Mouse (Mus musculus) induced T-regulatory cell, adult 2 months (primary cell): ENCODE data around the gene Xpo1.

ENCODE experiments used
- DNase-seq: peaks from one replicate; pipeline ENCODE4 v3.0.0-alpha.2; 2012; ENCODE audit warnings: low read depth

Xpo1 gene

GRCm38 (mm10) chr11:23299910-23300309, 44.1 kb downstream of the Xpo1 start:
- DNase-seq, result no peak

GRCm38 (mm10) chr11:23303126-23303525, 47.3 kb downstream of the Xpo1 start:
- no peak for DNase-seq

GRCm38 (mm10) chr11:23305101-23305672, 49.3 kb downstream of the Xpo1 start:
- DNase-seq, result peak; percentile 44

- peak; percentile 97 for DNase-seq
Measured at GRCm38 (mm10) chr11:23305673-23306608, 50.1 kb downstream of the Xpo1 start.

- peak; percentile 81 for DNase-seq
Measured at GRCm38 (mm10) chr11:23306764-23307565, 51.1 kb downstream of the Xpo1 start, which contains the start of gene Usp34. TSS of gene Usp34 (plus strand) at chr11:23306895.

GRCm38 (mm10) chr11:23307566-23307920, 51.7 kb downstream of the Xpo1 start:
- DNase-seq, result no peak

- DNase-seq, result no peak
Measured at GRCm38 (mm10) chr11:23313496-23313895, 57.7 kb downstream of the Xpo1 start.

- no peak for DNase-seq
Measured at GRCm38 (mm10) chr11:23329413-23329812, 73.6 kb downstream of the Xpo1 start.

- DNase-seq, result no peak
Measured at GRCm38 (mm10) chr11:23332136-23332535, 76.3 kb downstream of the Xpo1 start.

- no peak for DNase-seq
Measured at GRCm38 (mm10) chr11:23335160-23335559, 79.3 kb downstream of the Xpo1 start.
